Mouse (Mus musculus): Measurements from ENCODE around the gene Muc1.
A peak's percentile ranks its signal among the peaks of the same experiment; 100 is the strongest.
"Not testable (repeated sequence)": the region's sequence is repeated elsewhere in the genome, so short reads cannot be mapped to it uniquely, and the experiment has no call there.

Gene Muc1

DNA sequence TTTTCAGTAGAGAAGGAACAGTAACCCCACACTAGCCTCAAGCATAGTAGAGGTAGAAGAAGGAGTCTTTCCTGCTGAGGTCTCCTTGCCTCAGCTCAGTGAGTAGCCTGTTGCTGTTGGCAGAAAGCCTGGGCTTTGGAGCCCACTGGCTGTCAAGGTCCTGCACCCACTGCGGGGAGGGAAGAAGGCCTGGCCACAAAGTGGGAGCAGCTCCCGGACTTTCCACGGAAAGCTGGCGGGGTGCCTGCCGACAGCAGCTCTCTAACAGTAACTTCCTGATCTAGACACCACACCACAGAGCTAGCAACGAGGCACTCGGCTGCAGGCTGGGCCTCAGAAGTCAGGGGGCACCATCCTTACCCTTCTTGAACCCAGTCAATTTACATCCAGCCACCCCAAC lies 18.1 kb upstream of the Muc1 start:
- DNase-seq, result no peak

DNA sequence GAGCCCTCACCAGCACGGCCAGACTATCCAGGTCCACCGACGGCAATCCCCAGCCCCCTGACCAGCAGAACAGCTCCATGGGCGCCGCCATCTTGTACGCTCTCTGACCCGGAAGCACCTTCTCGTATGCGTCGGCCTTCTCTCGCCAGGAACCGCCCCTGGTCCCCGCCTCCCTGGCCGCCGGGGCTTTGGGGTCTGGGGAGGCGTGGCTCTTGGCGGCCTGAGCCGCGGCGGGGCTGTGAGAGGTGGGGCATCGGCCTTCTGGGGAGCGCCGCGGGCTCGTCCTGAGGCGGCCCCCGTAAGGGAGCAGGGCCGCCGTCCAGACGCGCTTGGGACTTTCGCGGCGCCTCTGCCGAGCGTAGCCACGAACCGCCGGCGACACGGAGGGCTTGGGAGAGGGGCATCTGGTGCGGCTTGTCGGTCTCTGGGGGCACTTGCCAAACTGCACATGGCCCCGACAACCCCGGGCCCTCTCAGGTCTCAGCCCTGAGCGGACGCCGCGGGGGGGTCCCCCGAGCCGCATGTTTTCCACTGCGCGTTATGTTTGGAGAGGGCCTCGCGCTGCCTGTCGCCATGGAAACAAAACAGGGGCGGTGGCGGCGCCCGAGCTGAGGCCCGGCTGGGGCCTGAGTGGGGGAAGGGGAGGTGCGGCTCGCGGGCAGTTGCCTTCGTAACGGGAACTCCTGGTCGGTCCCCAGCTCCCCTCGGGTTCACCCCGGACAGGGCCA lies 14.9 kb upstream of the Muc1 start:
- DNase-seq, result peak; percentile 93

DNA sequence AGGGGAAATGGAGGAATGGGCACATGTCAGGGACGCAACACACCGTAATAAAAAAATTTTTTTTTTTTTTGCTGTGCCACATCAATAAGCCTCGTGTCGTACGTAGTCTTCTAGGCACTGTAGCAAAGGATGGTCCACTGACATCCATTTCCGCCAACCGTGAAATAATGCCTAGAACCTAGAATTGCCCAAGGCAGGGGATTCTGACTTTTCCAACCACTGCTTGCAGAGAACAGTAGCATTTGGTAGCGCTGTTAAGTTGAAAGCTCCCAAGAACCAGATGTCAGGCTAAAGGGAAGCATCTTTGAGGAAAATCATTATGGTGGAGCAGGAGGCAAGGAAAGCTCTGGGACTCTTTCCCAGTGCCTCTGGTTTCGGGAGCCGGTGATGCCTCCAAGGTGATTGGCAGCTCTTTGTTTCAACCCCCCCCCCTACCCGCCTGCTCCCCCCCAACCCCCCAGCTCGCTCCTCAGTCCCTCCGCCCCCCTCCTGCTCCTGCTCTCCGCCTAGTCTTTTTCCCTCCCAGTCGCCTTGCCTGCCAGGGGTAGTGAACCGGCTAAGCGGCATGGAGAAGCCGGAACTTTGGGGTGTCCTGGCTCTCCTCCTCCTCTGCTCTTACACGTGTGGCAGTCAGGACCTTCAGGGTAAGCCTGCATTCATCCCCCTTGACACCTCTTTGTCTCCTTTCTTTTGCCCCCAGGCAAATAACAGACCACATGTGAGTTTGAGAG lies 14.0 kb upstream of the Muc1 start, which contains the start of gene Thbs3:
Gene Thbs3, plus strand, starts transcription at position 500 of the 731 bp plus-strand sequence.
- DNase-seq, result peak; percentile 37

DNA sequence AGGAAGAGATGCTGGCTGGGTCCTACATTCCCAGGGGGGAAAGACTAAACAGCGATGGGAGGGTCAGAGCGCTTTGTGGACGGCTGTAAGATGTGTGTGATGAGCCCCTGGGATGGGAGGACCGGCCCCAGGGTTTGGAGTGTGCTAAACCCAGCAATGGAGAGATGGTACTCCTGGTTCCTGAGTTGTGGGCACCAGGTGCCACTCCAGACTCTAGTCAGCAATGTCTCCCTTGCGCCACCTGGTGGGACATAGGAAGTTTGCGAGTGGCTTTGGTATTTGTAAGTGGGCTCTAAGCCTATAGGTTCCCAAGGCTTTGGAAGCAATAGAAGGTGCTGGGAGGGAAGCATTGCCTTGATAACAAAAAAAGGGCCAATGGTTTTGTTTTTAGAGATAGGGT lies 13.0 kb upstream of the Muc1 start:
- DNase-seq, result peak; percentile 86

DNA sequence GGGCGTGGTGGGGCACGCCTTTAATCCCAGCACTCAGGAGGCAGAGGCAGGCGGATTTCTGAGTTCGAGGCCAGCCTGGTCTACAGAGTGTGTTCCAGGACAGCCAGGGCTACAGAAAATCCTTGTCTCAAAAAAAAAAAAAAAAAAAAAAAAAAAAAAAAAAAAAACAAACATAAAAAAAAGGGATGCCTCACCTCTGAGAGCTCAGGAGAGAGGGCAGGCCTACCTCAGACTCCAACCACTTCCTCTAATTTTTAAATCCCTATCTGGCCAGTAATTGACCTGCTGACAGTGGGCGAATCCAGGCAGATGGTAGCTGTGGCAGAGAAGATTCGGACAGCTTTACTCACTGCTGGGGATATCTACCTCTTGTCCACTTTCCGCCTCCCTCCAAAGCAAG lies 12.4 kb upstream of the Muc1 start:
- not testable (repeated sequence) for DNase-seq

DNA sequence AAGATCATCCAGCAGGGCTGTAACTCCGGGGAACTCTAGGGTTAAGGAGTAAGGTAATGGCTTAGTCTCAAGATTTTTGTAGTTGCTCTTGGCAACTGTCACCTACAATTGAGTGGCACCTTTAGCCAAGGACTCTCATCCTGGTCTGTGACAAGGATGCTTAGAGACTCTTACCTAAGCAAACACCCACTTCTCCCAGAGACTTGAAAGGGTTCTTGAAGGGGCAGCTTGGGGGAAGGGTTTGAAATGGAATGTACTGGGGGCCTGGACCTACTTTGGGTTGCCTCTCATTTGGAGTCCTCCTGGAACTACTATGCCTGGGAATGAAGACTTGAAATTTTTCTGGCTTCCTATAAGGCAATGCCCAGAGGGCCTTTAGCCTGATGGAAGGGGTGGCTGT lies 10.6 kb upstream of the Muc1 start:
- no peak for DNase-seq

DNA sequence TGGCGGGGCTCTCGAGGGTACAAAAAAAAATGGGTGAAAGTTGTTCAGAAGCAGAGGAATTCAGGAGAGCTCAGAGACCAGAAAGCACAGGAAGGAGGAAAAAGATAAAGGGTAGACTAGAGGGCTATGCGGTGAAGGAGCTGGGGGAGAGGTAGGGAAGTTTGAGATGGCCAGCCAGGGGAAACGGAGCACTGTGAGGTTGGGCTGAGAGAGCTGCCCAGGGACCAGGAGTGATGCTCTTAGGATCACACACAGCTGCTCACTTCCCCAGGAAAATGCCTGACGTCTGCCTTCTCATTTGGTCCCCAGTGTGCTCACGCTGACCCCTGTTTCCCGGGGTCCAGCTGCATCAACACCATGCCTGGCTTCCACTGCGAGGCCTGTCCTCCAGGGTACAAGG lies 9.3 kb upstream of the Muc1 start:
- no peak for DNase-seq

DNA sequence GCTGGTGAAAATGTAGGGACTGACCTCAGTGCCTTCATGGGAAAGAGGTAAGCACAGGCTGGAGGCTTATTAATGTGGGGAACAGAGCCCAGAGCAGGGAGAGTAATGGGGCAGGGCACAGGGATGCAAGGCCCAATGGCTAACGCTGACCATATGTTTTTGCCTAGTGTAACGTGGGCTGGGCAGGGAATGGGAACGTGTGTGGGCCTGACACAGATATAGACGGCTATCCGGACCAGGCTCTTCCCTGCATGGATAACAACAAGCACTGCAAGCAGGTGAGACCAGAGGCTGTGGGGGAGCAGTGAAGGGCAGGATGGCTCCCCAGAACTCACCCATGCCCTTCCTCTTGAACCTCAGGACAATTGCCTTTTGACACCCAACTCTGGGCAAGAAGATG lies 7.7 kb upstream of the Muc1 start:
- no peak for DNase-seq

DNA sequence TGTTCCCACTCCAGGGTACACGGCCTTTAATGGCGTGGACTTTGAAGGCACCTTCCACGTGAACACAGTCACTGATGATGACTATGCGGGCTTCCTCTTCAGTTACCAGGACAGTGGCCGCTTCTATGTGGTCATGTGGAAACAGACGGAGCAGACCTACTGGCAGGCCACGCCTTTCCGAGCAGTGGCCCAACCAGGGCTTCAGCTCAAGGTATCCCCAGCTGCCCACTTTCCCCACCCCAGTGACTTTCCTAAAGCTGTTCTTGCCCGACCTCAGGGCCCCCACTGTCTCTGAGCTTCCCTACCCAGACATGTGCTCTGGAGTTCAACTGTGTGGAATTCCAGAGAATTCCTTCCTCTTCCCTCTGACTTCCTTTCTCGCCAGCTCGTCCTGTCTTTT lies 4.1 kb upstream of the Muc1 start:
- no peak for DNase-seq

DNA sequence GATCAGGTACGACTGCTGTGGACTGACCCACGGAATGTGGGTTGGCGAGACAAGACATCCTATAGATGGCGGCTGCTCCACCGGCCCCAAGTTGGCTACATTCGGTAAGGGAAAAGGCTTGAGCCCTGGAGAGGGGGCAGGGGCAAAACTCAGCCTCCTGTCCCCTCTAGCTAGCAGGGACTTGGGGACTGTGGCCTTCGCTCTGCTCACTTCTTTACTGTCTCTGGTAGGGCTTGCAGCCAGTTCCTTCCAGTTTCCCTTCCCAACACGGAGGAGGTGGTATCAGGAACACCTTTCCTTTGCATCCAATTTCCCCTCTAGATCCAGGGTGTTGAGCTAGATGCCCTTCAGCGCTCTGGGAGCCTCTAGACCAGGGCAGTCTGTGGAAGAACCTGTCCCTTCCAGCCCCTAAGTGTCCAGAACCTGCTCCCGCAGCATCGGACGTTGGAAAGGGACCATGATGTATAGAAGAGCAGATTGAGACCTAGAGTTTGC lies 3.5 kb upstream of the Muc1 start:
- no peak for DNase-seq

DNA sequence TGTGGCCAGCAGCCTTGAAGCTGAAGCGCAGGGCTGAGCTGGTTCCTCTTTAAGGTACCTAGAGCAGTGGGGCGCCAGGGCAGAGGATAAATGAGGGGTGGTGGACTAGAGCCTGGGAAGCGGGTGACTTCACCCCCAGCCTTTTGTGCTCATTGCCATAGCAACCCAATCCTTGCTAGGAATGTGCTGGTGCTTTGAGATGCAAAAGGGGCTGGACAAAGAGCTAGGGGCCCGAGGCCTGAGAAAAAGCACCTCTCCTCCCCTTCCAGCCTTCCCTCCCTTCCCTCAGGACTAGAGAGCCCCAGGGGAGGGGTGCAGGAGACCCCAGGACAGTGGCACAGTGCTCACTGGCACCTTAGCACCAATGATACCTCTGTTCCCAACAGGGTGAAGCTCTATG lies 2.9 kb upstream of the Muc1 start:
- DNase-seq, result no peak

DNA sequence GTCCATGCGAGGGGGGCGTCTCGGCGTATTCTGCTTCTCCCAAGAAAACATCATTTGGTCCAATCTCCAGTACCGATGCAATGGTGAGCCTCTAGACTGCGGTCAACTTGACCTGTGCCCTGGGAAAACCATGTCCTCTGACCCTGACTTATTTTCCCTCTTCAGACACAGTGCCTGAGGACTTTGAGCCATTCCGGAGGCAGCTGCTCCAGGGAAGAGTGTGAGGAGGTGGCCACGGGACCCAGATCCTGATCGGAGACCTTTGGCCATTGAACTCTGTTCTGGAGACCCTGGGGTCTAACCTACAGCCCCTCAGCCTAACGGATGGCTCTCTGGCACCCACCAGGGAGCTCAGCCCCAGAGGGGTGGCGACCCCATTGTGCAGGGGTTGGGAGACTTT lies 2.5 kb upstream of the Muc1 start:
- DNase-seq, result no peak

DNA sequence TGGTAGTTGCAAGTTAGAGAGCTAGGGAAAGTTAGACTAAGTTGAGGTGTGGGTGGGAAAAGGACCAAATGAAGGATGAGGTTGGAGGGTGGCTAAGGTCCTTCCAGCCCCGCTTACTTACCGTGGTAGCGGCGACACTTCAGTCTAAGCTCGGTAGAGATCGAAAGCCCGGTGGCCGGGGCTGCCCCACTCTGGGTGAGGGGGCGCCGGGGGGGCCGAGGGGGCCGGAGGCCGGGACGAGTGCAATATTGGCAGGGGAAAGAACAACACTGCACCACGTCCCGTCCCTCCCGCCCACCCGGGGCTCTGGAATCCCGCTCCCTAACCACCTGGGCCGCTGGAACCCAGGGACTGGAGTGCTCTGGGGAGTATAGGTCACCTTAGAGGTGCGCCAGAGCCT lies 2.0 kb upstream of the Muc1 start, which contains the start of gene Mtx1:
Gene Mtx1, minus strand, starts transcription at position 189 of the 400 bp plus-strand sequence.
- DNase-seq, result no peak

DNA sequence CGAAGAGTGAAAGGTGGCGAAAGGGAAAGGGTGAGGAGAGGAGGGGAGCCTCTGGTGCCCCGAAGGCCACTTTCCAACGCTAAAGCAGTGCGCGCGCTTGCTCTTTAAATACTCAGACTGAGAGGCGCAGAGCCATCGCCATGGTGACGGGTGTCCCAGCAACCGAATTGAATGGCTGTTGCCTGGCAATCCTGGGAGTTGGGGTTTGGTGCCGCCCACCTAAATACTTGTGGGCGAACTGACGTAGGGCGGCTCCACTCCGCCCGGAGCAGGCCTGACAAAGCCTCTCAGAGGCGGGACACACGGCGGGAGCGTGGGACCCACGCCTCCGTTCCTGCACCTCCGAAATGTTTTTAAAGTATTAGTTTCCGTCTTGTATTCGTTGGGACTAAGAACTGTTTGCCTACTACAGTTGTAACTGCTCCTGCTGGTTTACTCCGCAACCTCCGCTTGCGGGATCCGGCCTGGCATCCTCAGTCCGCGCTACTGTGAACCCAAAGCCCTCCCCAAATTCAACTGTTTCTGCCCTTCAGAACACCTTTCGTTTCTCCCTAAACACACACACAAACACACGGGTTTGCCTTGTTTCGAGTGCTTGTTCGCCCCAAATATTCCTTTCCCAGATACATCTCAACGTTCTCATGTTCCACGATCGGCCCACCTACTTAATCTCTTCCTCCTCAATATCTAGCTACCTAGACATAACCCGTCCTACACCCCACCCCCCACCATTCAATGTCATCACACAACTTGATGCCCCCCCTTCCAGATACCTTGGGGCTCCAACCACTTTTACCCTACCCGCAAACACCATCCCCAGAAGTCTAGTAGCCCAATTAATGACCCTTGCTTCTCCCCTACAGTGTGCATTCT lies 1.3 kb upstream of the Muc1 start:
- DNase-seq, result peak; percentile 70

DNA sequence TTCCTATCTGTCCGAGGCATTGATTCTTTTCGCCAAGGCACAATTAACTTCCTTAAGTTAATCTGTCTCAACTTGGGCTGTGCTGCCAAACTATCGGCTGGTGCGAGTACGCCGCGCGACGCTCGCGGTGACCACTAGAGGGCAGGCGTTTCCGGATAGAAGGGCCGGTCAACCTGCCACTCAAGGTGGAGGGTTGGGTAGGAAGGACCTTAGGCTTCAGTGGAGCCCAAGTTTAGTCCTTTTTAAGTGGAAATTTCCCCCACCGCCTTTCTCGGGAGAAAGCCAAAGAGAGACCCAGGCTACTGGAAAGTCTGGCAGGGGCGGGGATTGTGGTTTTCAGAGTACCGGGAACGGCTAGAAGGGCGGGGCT lies 692 bp upstream of the Muc1 start:
- peak; percentile 87 for DNase-seq

DNA sequence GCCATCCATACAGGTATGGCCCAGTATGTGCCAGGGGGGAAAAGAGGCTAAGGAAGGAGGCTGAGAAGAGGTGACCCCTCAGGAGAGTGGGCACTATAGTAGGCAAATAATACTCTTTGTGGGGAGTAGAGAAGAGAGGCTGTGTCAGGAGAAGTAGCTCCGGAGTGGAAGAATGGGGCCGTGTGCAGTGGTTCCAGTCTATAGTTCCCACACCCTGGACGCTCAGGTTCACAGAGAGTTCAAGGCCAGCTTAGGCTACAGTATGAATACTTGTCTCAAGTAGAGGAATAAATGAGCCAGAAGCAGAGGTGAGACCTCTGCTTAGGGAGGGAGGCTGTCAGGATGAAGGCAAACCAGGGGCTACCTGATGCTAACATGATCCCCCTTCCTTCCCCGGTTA lies 419 bp downstream of the Muc1 start:
- DNase-seq, result no peak

DNA sequence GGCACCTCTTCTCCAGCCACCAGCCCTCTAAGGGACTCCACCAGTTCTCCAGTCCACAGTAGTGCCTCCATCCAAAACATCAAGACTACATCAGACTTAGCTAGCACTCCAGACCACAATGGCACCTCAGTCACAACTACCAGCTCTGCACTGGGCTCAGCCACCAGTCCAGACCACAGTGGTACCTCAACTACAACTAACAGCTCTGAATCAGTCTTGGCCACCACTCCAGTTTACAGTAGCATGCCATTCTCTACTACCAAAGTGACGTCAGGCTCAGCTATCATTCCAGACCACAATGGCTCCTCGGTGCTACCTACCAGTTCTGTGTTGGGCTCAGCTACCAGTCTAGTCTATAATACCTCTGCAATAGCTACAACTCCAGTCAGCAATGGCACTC lies 1.7 kb downstream of the Muc1 start:
- no peak for DNase-seq

DNA sequence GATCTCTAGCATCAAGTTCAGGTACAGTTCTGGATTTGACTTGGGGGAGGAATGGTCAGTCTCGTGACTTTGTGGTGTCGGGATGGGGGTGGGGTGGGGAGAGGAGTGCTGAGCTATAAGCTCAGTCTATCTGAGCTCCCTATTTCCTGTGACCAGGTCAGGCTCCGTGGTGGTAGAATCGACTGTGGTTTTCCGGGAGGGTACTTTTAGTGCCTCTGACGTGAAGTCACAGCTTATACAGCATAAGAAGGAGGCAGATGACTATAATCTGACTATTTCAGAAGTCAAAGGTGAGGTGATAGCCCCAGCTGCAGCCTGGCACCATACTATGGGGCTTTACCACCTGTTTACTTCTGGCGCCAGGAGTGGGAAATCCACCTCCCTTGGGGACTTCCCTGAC lies 2.5 kb downstream of the Muc1 start:
- DNase-seq, result no peak

DNA sequence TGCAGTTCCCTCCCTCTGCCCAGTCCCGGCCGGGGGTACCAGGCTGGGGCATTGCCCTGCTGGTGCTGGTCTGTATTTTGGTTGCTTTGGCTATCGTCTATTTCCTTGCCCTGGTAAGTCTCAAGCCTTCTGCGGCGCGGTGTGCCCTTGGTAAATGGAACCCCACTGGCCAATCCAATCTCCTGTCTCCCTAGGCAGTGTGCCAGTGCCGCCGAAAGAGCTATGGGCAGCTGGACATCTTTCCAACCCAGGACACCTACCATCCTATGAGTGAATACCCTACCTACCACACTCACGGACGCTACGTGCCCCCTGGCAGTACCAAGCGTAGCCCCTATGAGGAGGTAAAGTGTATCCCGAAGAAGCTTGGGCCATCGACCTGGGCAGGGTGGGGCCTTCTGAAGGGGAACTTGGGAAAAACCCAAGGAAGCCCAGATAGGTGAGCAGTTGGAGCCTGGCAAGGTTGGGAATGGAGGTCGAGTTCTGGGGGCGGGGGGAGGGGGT lies 3.0 kb downstream of the Muc1 start:
- no peak for DNase-seq

DNA sequence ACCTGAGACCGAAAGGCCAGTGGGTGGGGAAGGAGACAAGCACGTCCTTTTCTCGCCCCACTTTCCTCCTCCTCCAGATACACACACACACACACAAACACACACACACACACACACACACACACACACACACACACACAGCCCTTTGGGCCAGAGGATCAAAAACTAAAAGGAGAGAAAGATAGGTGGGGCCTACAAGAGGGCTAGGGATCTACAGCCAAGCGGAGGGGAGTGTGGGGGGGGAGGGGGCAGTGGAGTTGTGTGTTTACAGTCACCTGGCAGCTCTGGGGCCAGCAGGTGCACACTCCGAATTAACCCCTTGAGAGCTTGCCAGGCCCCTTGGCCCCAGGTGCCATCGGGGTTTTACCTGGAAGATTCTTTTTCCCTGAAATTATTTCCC lies 3.8 kb downstream of the Muc1 start:
- no peak for DNase-seq

DNA sequence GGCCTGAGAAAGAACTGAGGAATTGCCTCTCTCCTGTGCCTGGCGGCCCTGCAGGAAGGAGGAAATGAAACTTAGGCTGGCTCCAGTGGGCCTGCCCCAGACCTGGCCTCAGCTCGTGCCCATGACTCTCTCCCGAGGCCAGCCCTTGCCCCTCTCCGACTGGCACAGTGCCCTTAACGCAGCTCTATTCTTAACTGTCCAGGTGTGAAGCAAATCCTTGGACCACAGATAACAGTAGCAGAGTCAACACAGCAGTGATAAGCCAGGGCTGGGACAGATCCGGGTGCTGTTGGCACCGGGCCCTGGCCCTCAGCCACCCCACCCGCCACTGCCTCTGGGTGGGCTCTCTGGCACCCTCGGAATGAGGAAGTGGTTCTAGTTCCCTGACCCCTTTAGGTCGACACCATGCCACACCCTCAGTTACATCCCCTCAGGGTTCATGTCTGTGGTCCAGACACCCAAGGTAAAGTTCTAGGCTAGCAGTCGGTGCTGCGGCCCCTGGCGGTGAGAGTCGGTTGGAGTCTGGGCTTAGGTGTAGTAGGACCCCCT lies 4.8 kb downstream of the Muc1 start:
- no peak for DNase-seq

DNA sequence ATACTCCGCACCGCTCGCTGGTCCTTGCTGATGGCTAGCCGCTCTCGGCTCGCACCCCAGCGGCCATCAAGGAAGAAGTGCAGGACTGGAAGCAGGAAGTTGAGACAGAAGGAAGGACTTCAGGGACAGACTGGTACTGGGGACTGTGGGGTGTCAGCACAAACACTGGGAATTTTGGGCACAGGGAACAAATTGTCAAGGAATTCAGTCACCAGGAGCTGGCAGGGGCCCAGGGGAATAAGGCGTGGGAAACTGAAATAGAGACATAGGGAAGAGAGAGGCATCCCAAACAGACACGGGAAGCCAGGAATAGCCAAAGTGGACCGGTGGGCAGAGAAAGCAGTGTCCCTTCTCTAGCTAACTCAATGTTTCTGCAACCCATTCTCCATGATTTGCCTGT lies 7.7 kb downstream of the Muc1 start:
- no peak for DNase-seq

DNA sequence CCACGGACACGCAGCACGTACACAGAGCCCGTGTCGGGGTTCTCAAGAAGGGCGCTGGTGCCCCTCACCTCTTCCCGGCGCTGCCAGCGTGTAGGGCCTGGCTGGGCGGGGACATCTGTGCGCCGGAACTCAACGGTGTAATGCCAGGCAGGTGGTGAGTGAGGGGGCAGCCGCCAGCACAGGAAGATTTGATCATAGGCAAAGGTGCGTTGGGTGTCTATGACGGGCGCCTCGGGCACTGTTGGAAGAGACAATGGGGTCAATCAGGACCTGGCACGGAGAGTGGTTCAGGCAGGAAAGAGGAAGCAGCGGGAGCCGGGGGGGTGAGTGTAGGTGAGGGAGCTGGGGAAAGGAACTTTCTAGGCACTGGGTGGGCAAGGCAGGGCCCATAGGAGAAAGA lies 8.8 kb downstream of the Muc1 start:
- DNase-seq, result no peak
